Mouse (Mus musculus) liver, adult 2 months (tissue): ENCODE measurements around the gene Frmd4a. TPM values are rescaled to one million over a fixed set of nuclear protein-coding genes. Genes with fewer than 3 reads are reported as not detected.

ENCODE experiments used
- DNase-seq: peaks from one replicate; pipeline ENCODE4 v3.0.0-alpha.2; 2011; ENCODE audit warnings: low read depth, low spot score; ENCODE audit errors: extremely low read depth
- H3K27ac ChIP-seq: fragments of 200-500 bp; replicated peaks from 2 replicates; pipeline ENCODE4 v1.5.1; 2012; ENCODE audit warnings: low read depth, mild to moderate bottlenecking, control low read depth, inconsistent platforms, low read length; ENCODE audit not compliant: insufficient read depth
- H3K27me3 ChIP-seq: fragments of 200-500 bp; 2 replicates; pipeline ENCODE4 v1.6.1; 2012; ENCODE audit warnings: mild to moderate bottlenecking, moderate library complexity, low read length, inconsistent platforms; ENCODE audit not compliant: control insufficient read depth, insufficient read depth
- H3K36me3 ChIP-seq: fragments of 200-500 bp; 2 replicates; pipeline ENCODE4 v1.6.1; 2012; ENCODE audit warnings: low read length, inconsistent platforms; ENCODE audit not compliant: control insufficient read depth, insufficient read depth
- H3K4me1 ChIP-seq: fragments of 200-500 bp; 2 replicates; pipeline ENCODE4 v1.6.1; 2011; ENCODE audit warnings: low read length; ENCODE audit not compliant: control insufficient read depth, insufficient read depth
- H3K4me3 ChIP-seq: fragments of 200-500 bp; 2 replicates; pipeline ENCODE4 v1.5.1; 2011; ENCODE audit warnings: low read depth, mild to moderate bottlenecking, control low read depth, low read length, moderate library complexity; ENCODE audit not compliant: insufficient read depth
- H3K79me2 ChIP-seq: fragments of 200-500 bp; 2 replicates; pipeline ENCODE4 v1.6.1; 2012; ENCODE audit warnings: inconsistent platforms, mild to moderate bottlenecking, low read length, moderate library complexity; ENCODE audit not compliant: control insufficient read depth, insufficient read depth
- H3K9ac ChIP-seq: fragments of 200-500 bp; 2 replicates; pipeline ENCODE4 v1.6.1; 2012; ENCODE audit warnings: low read depth, mild to moderate bottlenecking, control low read depth, inconsistent platforms, low read length
- CTCF ChIP-seq: fragments of 200-500 bp; IDR thresholded peaks from 2 replicates; pipeline ENCODE4 v1.5.1; 2011; ENCODE audit warnings: low read depth, low read length, control low read depth
- POLR2A ChIP-seq: fragments of 200-500 bp; IDR thresholded peaks from 2 replicates; pipeline ENCODE4 v1.6.1; 2011; ENCODE audit warnings: low read length, control low read depth; ENCODE audit not compliant: insufficient read depth; ENCODE audit errors: extremely low read depth
- WGBS: fragments of 180-500 bp; shearing (Covaris S2); methylation state at CpG from one replicate; pipeline ENCODE4 v1.1.7; 2018; 5-methylcytosine and 5-hydroxymethylcytosine counted together
- polyA plus RNA-seq: library from polyadenylated mRNA; depleted of rRNA; stranded (reverse); fragments of >200 nt; gene quantifications from 2 replicates; pipeline ENCODE4 v1.2.3, GENCODE M21; 2012
- total RNA-seq: library from RNA; depleted of rRNA; stranded (reverse); fragments of >200 nt; gene quantifications from 2 replicates; pipeline ENCODE4 v1.2.3, GENCODE M21; 2014

The Frmd4a gene
- total and polyA plus RNA-seq, 2 experiments = 2.1 to 3.1 TPM

DNA sequence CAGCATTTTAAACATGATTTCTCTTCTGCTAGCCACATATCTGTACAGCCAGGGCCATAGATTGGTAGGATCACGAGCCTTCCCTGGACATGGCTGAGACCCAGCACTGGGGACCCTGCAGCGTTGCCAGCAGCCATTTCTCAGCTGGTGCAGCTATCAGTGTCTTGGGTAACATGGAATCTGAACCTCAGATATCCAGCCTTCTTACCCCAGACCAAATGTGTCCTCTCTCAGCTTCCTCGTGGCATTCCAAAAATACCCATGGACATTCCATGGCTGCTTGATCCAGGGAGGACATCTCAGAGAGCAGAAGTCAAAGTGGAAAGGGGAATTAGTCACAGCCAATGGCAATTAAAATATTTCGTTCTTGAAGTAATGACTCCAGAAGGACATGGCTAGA lies 321.6 kb downstream of the Frmd4a start:
- Histone ChIP-seq H3K36me3 (no peaks in the 10 kb centered on the region), H3K4me3 (no peak overlapping the region), H3K79me2 (no peaks in the 10 kb centered on the region), H3K27me3 (no peaks in the 10 kb centered on the region), H3K9ac (no peak overlapping the region), H3K27ac (no peak overlapping the region), H3K4me1 (no peaks in the 10 kb centered on the region)
- DNase-seq = no peak
- WGBS = 72% methylated on average over 4 of the region's 4 CpGs
- TF ChIP-seq POLR2A = no peak
- TF ChIP-seq CTCF = no peak

DNA sequence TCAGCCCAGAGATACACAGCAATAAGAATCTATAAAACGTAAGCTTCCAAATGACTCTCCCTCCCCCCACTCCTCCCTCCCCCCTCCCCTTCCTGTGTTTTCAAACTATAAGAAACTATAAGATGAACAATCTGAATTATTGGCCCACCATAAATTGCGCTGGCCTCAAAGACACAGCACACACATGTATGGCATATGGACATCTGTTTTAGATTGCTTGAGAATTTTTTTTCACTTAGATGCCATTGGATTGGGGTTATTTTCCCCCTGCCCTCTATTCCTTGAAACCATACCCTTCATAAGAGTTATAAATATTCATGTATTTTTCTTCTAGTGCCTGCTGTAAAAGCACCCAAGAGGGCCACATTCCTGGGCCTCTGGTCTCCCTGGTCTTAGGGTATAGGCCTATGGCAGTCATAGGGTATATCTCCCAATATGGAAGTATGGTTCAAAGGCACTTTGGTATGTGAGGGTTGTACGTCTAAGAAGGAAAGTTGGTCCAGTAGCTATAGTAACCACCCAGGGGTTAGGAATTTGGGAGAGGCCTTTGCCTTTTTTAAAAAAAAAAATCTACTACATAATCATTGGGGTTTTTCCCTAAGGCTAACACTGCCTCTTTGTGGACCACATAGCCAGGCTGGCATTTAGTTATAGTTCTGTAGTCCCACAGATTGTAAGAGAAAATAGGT lies 322.2 kb downstream of the Frmd4a start:
- DNase-seq = no peak
- H3K79me2 ChIP-seq = no peaks in the 10 kb centered on the region
- no peak for TF ChIP-seq POLR2A
- no peak overlapping the region for H3K4me3 ChIP-seq
- H3K36me3 ChIP-seq = no peaks in the 10 kb centered on the region
- no peak overlapping the region for H3K27ac ChIP-seq
- no peak overlapping the region for H3K9ac ChIP-seq
- no peaks in the 10 kb centered on the region for H3K27me3 ChIP-seq
- no peaks in the 10 kb centered on the region for H3K4me1 ChIP-seq
- 84% methylated on average over 3 of the region's 3 CpGs for whole genome bisulfite sequencing

DNA sequence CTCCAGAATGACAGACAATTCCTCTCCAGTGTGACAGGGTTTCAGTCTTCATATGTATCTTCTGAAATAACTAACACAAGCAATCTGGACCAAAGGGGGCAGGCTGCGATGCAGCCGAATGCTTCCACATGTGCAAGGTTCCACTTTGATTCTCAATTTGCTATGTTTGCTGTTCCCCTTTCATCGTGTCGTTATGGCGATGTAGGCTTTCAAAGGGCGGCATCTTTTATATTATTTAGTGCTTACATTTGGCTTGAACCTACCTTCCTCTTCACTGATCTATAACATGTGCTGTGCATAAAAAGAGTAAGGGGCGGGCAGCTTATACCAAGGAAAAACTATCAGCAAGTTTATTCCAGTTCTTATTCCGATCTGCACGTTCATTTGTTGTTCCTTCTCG lies 322.9 kb downstream of the Frmd4a start:
- Histone ChIP-seq H3K27me3 (no peaks in the 10 kb centered on the region), H3K36me3 (no peaks in the 10 kb centered on the region), H3K4me3 (no peak overlapping the region), H3K27ac (no peak overlapping the region), H3K79me2 (no peaks in the 10 kb centered on the region), H3K4me1 (no peaks in the 10 kb centered on the region), H3K9ac (no peak overlapping the region)
- WGBS = 92% methylated on average over 10 of the region's 10 CpGs
- no peak for DNase-seq
- no peak for TF ChIP-seq CTCF
- no peak for TF ChIP-seq POLR2A

DNA sequence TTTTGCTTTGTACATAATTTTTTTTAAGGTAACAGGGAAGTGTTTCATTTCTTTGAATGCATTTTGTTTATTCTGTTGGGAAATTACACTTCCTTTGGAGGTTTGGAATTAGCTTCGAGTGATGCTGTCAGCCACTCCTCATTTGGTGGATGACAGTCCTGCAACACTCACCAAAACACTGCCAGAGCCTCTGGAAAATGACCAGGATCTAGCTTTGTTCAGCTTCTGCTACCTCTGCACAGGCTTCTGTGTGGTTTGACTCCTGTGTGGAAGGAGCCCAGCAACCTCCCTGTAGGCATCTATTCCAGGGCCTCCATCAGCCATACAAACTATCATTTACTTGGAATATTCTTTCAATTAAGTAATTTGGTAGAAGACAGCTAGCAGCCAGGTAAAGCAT lies 323.6 kb downstream of the Frmd4a start:
- H3K27ac ChIP-seq = no peak overlapping the region
- no peak overlapping the region for H3K4me3 ChIP-seq
- 48% methylated on average over 1 of the region's 1 CpGs for WGBS
- no peaks in the 10 kb centered on the region for H3K4me1 ChIP-seq
- H3K27me3 ChIP-seq = no peaks in the 10 kb centered on the region
- DNase-seq = no peak
- no peak overlapping the region for H3K9ac ChIP-seq
- H3K79me2 ChIP-seq = no peaks in the 10 kb centered on the region
- TF ChIP-seq POLR2A (no peak), CTCF (no peak)
- H3K36me3 ChIP-seq = no peaks in the 10 kb centered on the region

DNA sequence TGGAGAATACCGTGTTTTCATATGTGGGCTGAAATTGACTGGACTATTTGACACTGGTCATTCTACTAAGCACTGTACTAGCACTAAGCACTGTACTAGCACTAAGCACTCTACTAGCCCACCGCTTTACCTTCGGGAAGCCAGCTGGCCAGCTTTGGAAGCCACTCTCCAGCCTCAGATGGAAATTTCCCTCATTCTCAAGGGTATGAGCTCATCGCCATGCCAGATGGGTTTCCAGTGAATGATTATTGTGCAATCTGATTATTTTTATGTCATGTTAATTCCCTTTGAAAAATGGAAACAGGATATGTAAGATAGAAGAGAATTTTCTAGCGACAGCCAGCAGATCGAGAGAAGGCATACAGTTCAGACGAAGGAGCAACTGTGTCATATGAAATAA lies 324.5 kb downstream of the Frmd4a start:
- H3K4me3 ChIP-seq = no peak overlapping the region
- no peaks in the 10 kb centered on the region for H3K27me3 ChIP-seq
- H3K79me2 ChIP-seq = no peaks in the 10 kb centered on the region
- H3K4me1 ChIP-seq = no peaks in the 10 kb centered on the region
- 92% methylated on average over 7 of the region's 7 CpGs for WGBS
- DNase-seq = no peak
- no peak for TF ChIP-seq POLR2A
- no peak for TF ChIP-seq CTCF
- H3K27ac ChIP-seq = no peak overlapping the region
- no peak overlapping the region for H3K9ac ChIP-seq
- H3K36me3 ChIP-seq = no peaks in the 10 kb centered on the region

DNA sequence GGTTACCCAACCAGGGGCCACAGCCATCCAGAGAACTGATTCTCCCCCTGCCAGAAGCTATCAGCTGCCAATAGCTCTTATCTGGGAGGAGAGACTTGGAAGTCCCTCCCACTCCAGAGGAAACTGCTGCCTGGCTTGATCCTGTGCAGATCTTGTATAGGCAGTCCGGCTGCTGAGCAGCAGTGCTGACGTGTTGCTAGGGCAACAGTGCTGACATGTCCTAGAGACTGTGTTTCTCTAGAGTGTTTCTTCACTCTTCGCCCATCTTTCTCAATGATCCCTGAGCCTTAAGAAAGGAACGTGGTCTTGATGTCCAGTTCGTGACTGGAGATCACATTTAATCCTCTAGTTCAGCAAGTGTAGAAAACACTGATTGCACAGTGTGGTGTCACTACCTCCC lies 326.9 kb downstream of the Frmd4a start:
- Histone ChIP-seq H3K4me1 (no peaks in the 10 kb centered on the region), H3K79me2 (no peaks in the 10 kb centered on the region), H3K9ac (no peak overlapping the region), H3K27me3 (no peaks in the 10 kb centered on the region), H3K4me3 (no peak overlapping the region), H3K27ac (no peak overlapping the region), H3K36me3 (no peaks in the 10 kb centered on the region)
- no peak for DNase-seq
- TF ChIP-seq POLR2A (no peak), CTCF (no peak)
- WGBS = 86% methylated on average over 5 of the region's 5 CpGs
